Mouse (Mus musculus) forebrain, embryonic 11.5 days (tissue): Measurements from ENCODE around the gene Fign. TPM values are rescaled to one million over a fixed set of nuclear protein-coding genes. Genes with fewer than 3 reads are reported as not detected.
A peak's percentile ranks its signal among the peaks of the same experiment; 100 is the strongest.

Source experiments
- ATAC-seq: fragments of 200-750 bp; cut with Nextera tagmentation; replicated peaks from 2 replicates; pipeline ENCODE4 v1.8.0; 2017; ENCODE audit warnings: moderate TSS enrichment; ENCODE audit not compliant: low FRiP score
- DNase-seq: peaks from one replicate; pipeline ENCODE4 v3.0.0-alpha.2; 2017; ENCODE audit warnings: low spot score
- H3K27ac ChIP-seq: fragments of 300-500 bp; sonication (generic); 2 replicates; pipeline ENCODE4 v1.5.1; 2014; ENCODE audit warnings: low read depth, low read length
- H3K27me3 ChIP-seq: fragments of 300-500 bp; sonication (generic); 2 replicates; pipeline ENCODE4 v1.6.1; 2014; ENCODE audit warnings: mild to moderate bottlenecking, low read length, mixed read lengths; ENCODE audit not compliant: control insufficient read depth, insufficient read depth
- H3K36me3 ChIP-seq: fragments of 300-500 bp; sonication (generic); 2 replicates; pipeline ENCODE4 v1.6.1; 2014; ENCODE audit warnings: mild to moderate bottlenecking, low read length, moderate library complexity, mixed read lengths; ENCODE audit not compliant: control insufficient read depth, insufficient read depth
- H3K4me1 ChIP-seq: fragments of 300-500 bp; sonication (generic); replicated peaks from 2 replicates; pipeline ENCODE4 v1.6.1; 2014; ENCODE audit warnings: low read length, mixed read lengths; ENCODE audit not compliant: control insufficient read depth, insufficient read depth
- H3K4me2 ChIP-seq: fragments of 300-500 bp; sonication (generic); 2 replicates; pipeline ENCODE4 v1.6.1; 2014; ENCODE audit warnings: low read depth, mild to moderate bottlenecking, low read length, moderate library complexity, mixed read lengths; ENCODE audit not compliant: severe bottlenecking
- H3K4me3 ChIP-seq: fragments of 300-500 bp; sonication (generic); 2 replicates; pipeline ENCODE4 v1.5.1; 2014; ENCODE audit warnings: low read depth, low read length
- H3K9ac ChIP-seq: fragments of 300-500 bp; sonication (generic); 2 replicates; pipeline ENCODE4 v1.6.1; 2014; ENCODE audit warnings: low read length
- H3K9me3 ChIP-seq: fragments of 300-500 bp; sonication (generic); 2 replicates; pipeline ENCODE4 v1.6.1; 2016; ENCODE audit warnings: low read length, mixed read lengths; ENCODE audit not compliant: control insufficient read depth
- WGBS: fragments of 180-500 bp; shearing (Covaris S2); extraction: QIAGEN DNeasy Blood & Tissue Kit; methylation state at CpG from one replicate; pipeline ENCODE4 v1.1.7; 2014; 5-methylcytosine and 5-hydroxymethylcytosine counted together
- polyA plus RNA-seq: library from polyadenylated mRNA; unstranded; fragments of >200 nt; fragmentation: Nextera tagmentation; extraction: Ambion mirVana; gene quantifications from 2 replicates; pipeline ENCODE4 v1.2.1, GENCODE M21; 2014

Gene Fign
- polyA plus RNA-seq, 1 experiment from 2014 or later, result 14.4 TPM

DNA sequence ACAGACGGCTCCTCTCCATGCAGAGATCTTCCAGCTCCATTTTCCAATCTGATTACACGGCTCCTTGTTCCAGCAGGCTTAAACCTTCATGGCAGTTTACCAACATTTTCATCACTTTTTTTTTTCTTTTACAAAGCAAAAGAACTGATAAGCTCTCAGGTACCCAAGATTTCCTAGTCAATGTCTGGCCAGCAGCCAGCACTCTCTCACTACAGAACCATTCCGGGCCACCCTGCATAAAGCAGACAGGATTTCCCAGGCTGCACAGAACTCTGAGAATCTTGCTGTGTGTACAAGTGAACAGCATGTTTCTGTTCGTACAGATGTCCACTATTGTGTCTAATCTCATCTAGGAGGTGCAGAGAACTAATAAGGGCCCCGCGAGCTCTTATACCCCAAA lies 22.0 kb downstream of the Fign start:
- H3K4me3 ChIP-seq, result no peak overlapping the region
- H3K9me3 ChIP-seq, result no peaks in the 10 kb centered on the region

GRCm38 (mm10) chr2:64074602-64075389 lies 23.0 kb downstream of the Fign start:
- H3K36me3 ChIP-seq, result no peaks in the 10 kb centered on the region
- H3K9me3 ChIP-seq, result no peaks in the 10 kb centered on the region
- peaks cover 23% of the 10 kb centered on the region for H3K4me1 ChIP-seq
- peak; percentile 34 for ATAC-seq
- H3K4me3 ChIP-seq, result no peak overlapping the region
- H3K27me3 ChIP-seq, result no peaks in the 10 kb centered on the region
- 35% methylated on average over 17 of the region's 17 CpGs for WGBS
- no peak overlapping the region for H3K27ac ChIP-seq
- DNase-seq, result no peak
- peak overlapping the region; percentile 39 for H3K4me2 ChIP-seq
- 0 out of 2 replicates have a peak overlapping the region, but pooled peaks have one; percentile 2 for H3K9ac ChIP-seq

More for the DNA sequence above, 22.0 kb downstream of the Fign start:
- Histone ChIP-seq H3K4me2 (peak overlapping the region; percentile 22; the same call in 1 of the 2 replicates), H3K4me1 (peaks cover 23% of the 10 kb centered on the region), H3K9ac (peak overlapping the region; percentile 32; the same call in 1 of the 2 replicates), H3K36me3 (no peaks in the 10 kb centered on the region), H3K27ac (no peak overlapping the region), H3K27me3 (no peaks in the 10 kb centered on the region)
- DNase-seq (no peak), ATAC-seq (no peak)
- WGBS, result 41% methylated on average over 6 of the region's 6 CpGs

GRCm38 (mm10) chr2:64072158-64072557 lies 25.7 kb downstream of the Fign start:
- no peak for ATAC-seq
- Histone ChIP-seq H3K4me1 (peaks cover 19% of the 10 kb centered on the region), H3K27ac (no peak overlapping the region), H3K9ac (no peak overlapping the region), H3K4me3 (no peak overlapping the region), H3K36me3 (no peaks in the 10 kb centered on the region), H3K9me3 (no peaks in the 10 kb centered on the region), H3K4me2 (no peak overlapping the region), H3K27me3 (no peaks in the 10 kb centered on the region)
- DNase-seq, result no peak
- 49% methylated on average over 4 of the region's 4 CpGs for WGBS

- Histone ChIP-seq H3K4me3 (no peak overlapping the region), H3K27ac (no peak overlapping the region), H3K9ac (no peak overlapping the region), H3K4me1 (peaks cover 5% of the 10 kb centered on the region), H3K36me3 (no peaks in the 10 kb centered on the region), H3K9me3 (no peaks in the 10 kb centered on the region), H3K27me3 (no peaks in the 10 kb centered on the region), H3K4me2 (no peak overlapping the region)
- ATAC-seq, result no peak
- WGBS, result 88% methylated on average over 10 of the region's 10 CpGs
- DNase-seq, result no peak
These were observed 27.7 kb downstream of the Fign start for GRCm38 (mm10) chr2:64069950-64070695.

DNA sequence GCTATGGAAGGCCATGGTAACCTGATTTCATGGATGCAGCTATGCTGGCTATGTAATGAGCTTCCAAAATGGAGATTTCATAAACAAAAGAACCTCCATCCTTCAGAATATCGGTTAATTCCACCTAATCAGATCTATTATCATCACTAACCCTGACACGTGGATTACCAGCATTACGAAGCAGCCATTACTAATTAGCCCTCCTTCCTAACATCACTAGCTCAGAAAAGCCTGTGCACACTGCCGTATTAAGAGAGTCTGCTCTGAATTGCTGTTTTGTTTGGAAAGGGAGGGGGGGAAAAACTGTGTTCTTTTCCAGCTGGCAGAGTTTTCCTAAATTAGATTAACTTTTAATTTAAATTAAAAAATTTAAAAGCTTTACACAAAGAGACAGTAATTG lies 32.3 kb downstream of the Fign start:
- Histone ChIP-seq H3K27ac (no peak overlapping the region), H3K27me3 (0 out of 2 replicates have a peak, but pooled peaks cover 2% of the 10 kb centered on the region), H3K9me3 (no peaks in the 10 kb centered on the region), H3K4me1 (no peaks in the 10 kb centered on the region), H3K36me3 (no peaks in the 10 kb centered on the region), H3K4me3 (no peak overlapping the region), H3K9ac (no peak overlapping the region), H3K4me2 (no peak overlapping the region)
- ATAC-seq (peak; percentile 85), DNase-seq (no peak)
- whole genome bisulfite sequencing, result 16% methylated on average over 4 of the region's 4 CpGs

GRCm38 (mm10) chr2:64059477-64059876 lies 38.4 kb downstream of the Fign start:
- ATAC-seq (no peak), DNase-seq (no peak)
- WGBS, result 88% methylated on average over 5 of the region's 5 CpGs
- H3K9ac ChIP-seq, result no peak overlapping the region
- H3K4me3 ChIP-seq, result no peak overlapping the region
- no peak overlapping the region for H3K4me2 ChIP-seq
- no peak overlapping the region for H3K27ac ChIP-seq
- no peaks in the 10 kb centered on the region for H3K9me3 ChIP-seq
- no peaks in the 10 kb centered on the region for H3K4me1 ChIP-seq
- no peaks in the 10 kb centered on the region for H3K36me3 ChIP-seq
- H3K27me3 ChIP-seq, result 0 out of 2 replicates have a peak, but pooled peaks cover 2% of the 10 kb centered on the region

DNA sequence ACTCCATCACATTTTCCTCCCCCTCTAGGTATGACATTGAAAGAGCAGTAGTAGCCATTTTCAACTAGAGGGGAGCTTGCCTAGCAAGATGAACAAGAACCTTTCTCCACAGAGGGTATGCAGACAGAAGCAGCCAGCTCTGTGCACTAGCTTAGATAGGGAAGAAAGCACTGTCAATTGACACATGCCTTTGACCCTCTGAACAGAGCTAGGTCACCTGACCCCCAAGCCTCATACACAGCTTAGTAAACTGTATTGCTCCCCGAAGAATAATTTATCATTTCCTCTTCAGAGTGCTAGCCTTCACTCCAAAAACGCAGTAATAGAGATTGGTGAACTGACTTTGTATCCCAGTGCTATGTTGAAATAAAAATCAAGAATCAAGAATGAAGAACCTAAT lies 49.7 kb downstream of the Fign start:
- H3K4me2 ChIP-seq, result no peak overlapping the region
- ATAC-seq, result no peak
- H3K36me3 ChIP-seq, result no peaks in the 10 kb centered on the region
- 86% methylated on average over 2 of the region's 2 CpGs for WGBS
- no peak overlapping the region for H3K4me3 ChIP-seq
- H3K27me3 ChIP-seq, result no peaks in the 10 kb centered on the region
- H3K9ac ChIP-seq, result no peak overlapping the region
- DNase-seq, result no peak
- H3K4me1 ChIP-seq, result no peaks in the 10 kb centered on the region
- no peak overlapping the region for H3K27ac ChIP-seq
- H3K9me3 ChIP-seq, result no peaks in the 10 kb centered on the region

DNA sequence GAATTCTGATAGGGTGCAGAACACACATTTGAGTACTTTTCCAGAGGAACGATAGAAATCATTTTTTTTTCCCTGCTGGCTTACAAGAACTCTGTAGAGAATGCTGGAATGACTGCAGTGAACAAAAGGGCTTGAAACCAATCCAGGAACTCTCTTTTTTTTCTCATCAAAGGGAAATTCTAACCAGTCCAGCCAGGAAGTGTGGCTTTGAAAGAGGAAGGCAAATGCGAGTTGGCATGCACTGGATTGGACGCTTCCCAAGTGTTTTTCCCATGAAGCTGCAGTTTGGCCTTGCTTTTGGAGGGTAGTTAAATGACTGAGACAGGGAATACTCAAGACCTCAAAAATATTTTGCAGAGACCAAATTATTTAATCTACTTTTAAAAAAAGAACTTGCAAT lies 54.7 kb downstream of the Fign start:
- H3K9me3 ChIP-seq, result no peaks in the 10 kb centered on the region
- no peak for DNase-seq
- H3K4me1 ChIP-seq, result no peaks in the 10 kb centered on the region
- H3K4me3 ChIP-seq, result no peak overlapping the region
- H3K4me2 ChIP-seq, result no peak overlapping the region
- no peak overlapping the region for H3K9ac ChIP-seq
- no peaks in the 10 kb centered on the region for H3K36me3 ChIP-seq
- H3K27me3 ChIP-seq, result no peaks in the 10 kb centered on the region
- 65% methylated on average over 3 of the region's 3 CpGs for WGBS
- ATAC-seq, result no peak
- no peak overlapping the region for H3K27ac ChIP-seq
